Mouse (Mus musculus) adrenal gland, postnatal 25 days (tissue): ENCODE results near the gene Uqcc3. TPM values are rescaled to one million over a fixed set of nuclear protein-coding genes. Genes with fewer than 3 reads are reported as not detected.
A peak's percentile ranks its signal among the peaks of the same experiment; 100 is the strongest.
"Not testable (repeated sequence)": the region's sequence is repeated elsewhere in the genome, so short reads cannot be mapped to it uniquely, and the experiment has no call there.

ENCODE experiments used
- DNase-seq: peaks from one replicate; pipeline ENCODE4 v3.0.0; 2021; ENCODE audit warnings: mixed read lengths
- microRNA-seq, 2 experiments: library from miRNA; unstranded; fragments of <30 nt; microRNA quantifications; one replicate each; pipeline ENCODE4 v1.2.0; 2021
- total RNA-seq: library from RNA; stranded (reverse); gene quantifications from 2 replicates; pipeline ENCODE4 v1.2.3, GENCODE M21; 2021

The Uqcc3 gene
- total RNA-seq, 1 experiment from 2014 or later: 72.2 TPM

DNA sequence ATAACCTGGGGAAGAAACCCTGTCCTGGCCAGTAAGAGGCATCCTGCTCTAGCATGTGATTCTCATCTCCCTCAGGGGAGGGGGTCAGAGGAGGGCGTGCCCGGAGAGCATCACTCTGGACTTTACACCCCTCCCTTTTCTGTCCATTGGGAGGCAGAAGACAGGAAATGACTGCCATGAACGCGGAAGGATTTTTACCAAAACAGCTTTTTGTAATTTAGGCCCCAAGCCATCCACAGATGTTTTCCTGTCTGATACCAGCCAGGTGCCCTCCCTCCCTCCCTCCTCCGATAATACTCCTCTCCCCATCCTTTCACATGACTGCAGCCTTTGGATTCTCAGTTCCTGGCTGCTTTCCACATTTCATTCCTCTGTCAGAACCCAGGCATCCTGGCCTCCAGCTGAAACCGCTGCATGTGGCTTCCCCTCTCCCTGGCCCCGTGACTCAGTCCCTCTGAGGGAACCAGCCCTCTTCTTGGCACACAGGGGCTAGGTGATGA lies 30.3 kb downstream of the Uqcc3 start, which contains the start of gene Lrrn4cl:
Gene Lrrn4cl (plus strand): TSS at position 367 of the 500 bp plus-strand sequence.
- DNase-seq: no peak

DNA sequence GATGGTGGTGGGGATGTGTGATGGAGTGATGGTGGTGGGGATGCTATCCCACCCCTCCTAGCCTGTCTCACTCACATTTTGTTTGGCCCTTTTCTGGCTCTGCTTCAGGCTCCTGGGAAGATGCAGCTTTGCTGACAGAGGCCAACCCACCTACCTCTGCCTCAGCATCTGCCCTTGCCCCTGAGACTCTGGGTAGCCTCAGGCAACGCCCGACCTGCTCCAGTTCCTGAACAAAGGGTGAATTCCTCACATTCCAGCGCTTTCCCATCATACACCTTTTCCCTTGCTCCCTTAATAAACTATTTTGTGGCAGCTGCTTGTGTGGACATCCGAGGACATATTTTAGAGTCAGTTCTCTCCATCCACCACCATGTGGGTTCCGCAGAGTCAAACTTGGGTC lies 32.4 kb downstream of the Uqcc3 start:
- DNase-seq: no peak

DNA sequence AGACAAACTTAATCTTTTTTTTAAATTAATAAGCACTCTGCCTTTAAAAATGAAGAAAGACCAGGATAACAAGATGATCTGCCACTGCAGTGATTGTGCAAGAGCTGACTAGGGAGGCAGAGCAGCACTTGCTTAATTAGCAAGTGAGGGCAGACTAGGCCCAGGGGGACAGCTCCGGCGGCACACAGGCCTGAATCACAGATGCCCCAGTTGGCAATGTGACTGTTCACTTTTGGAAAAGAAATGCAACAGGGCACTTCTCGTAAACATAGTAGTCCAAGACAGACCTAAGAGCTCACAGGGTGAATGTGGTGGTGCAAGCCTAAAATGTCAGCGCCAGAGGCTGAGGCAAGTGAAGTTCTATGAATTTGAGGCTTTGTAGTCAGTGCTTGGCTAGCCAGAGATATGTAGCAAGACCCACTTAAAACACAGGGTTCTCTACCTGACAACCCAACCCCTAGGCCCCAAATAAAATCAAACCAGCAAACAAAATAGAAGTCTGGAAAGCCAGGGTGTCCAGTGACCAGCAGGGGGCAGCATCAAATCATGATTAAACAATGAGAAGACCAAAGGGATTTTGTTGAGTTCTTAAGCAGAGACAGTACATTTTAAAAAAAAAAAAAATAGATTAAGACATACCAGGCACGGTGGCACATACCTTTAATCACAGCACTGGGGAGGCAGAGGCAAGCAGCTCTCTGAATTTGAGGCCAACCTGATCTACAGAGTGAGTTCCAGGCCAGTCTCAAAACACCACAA lies 36.2 kb downstream of the Uqcc3 start:
- peak; percentile 73 for DNase-seq

DNA sequence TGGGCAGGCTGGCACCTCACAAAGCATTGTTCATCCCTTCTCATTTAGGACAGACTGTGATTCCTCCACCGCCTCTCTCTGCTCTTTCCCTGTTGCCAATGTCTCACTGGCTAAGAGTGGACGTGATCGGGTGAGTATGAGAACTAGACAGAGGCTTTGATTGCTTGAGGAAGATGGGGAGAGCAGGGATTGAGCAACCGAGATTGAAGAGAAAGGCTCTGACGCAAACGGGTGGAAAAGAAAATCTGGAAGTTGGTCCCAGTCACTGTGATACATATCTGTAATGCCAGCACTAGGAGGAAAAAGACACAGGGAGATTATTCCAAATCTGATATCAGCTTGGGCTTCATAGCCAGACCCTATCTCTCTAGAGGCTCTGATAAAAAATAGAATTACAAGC lies 37.8 kb downstream of the Uqcc3 start:
- no peak for DNase-seq

DNA sequence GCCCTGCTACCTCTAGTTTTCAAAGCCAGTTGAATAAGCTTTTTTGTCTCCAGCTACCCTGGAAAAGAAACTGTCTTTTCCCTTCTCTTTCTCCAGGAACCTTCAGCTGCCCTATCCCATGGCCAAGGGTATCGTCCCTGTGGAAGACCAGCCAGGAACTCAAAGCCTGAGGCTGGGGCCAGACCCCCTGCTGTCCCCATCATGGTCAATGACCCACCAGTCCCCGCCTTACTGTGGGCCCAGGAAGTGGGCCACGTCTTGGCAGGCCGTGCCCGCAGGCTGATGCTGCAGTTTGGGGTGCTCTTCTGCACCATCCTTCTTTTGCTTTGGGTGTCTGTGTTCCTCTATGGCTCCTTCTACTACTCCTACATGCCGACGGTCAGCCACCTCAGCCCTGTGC lies 39.7 kb downstream of the Uqcc3 start:
- DNase-seq: no peak

DNA sequence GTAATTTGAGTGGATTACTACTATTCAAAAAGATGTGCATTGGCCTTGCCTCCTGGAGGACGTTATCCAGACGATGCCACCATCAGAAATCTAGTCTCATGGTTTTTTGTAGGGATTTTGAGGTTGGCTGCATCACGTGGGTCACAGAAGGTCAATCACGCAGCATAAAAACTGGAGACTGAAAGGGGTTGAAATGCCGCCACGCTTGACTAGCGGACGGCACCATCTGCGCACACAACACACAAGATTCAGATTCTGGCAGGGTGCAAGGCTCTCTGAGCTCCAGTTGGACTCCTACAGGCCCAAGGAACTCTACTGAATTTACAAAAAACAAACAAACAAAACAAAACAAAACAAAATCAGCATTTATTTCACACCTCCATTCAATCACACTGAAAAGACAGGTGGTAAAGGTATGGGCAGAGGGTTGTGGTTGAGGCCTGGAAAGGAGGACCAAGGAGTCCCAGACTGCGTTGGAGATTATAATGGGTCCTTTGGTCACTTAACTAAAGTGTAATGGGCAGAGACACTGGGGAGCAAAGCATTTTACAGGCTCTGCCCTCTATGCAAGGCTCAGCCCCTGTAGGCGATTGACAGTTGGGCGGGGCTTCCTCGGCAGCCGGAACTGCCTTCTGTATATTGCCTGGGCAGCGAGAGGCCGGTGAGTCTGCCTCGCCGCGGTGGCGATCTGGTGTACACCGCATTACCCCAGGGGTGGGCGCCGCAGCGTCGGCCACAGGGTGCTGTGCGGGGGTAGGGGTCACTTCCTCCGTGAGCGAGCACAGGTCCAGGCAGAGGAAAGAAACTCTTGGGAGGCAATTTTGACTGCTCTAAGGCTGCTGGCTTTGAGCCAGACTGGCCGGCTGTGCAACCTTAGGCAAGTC lies 40.6 kb downstream of the Uqcc3 start:
- peak; percentile 80 for DNase-seq

DNA sequence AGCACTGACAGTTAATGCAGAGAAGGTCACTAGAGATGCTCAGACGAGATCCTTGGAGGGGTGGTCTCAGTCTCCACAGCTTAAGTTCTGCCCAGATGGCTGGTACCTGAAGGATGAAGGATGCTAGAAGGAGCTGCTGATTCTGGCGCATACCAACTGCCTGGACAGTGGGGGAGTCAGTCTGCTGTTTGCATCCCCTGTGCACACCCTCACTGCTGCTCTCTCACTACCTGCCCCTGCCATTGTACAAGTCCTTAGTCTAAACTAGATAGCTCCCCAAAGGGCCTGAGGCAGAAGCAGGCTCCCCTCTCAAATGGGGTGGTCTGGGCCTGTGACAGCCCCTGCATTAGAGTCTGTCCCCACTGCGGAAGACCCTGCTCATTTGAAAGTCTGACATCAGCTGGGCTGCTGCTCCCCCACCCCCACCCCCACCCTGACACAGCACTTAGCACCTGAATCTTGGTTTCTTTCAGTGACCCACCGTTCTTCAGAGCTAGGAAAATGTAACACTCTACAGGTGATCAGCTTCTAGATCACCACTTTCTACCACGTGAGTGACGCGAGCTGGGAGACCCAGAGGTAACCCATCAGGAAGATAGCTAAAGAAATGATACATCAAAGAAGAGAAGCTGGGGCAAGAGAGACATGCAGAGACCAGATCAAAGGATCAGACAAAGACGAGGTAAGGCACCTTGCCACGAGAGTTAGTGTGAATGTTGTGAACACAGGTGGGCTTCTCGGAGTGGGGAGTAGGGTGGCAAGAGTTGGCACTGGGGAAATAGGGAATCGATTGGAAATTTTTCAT lies 41.4 kb downstream of the Uqcc3 start, which contains the start of gene Gng3:
Gene Gng3 (minus strand): TSS at position 92 of the 805 bp plus-strand sequence.
- DNase-seq: no peak

DNA sequence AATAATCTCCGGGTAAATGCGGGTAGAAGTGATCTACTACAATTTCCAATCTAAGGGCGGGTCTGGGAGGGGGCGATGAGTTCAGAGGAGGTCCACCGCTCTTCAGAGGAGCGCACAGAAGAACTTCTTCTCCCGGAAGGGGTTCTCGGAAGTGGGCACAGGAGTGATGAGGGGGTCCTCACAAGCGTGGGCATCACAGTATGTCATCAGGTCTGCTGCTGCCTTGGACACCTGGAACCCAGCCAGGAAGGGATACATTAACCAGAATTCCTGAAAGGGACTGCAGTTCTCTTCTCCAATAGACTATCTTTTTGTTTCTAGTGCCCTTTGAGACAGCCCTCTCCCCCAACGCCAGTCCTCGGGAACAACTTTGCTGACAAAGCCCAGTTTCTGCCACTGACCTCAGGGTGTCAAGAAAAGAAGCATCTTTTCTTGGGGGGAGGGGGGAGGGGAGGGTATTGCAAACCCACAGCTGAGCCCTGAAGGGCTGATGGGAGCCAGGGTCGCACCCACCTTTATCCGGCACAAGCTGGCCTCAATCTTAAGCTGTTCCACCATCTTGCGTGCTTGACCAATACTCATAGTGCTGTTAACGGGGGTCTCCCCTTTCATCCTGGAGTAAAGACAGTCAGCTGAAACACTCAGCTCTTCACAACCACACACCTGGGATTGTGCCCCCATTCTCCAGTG lies 42.5 kb downstream of the Uqcc3 start:
- no peak for DNase-seq

DNA sequence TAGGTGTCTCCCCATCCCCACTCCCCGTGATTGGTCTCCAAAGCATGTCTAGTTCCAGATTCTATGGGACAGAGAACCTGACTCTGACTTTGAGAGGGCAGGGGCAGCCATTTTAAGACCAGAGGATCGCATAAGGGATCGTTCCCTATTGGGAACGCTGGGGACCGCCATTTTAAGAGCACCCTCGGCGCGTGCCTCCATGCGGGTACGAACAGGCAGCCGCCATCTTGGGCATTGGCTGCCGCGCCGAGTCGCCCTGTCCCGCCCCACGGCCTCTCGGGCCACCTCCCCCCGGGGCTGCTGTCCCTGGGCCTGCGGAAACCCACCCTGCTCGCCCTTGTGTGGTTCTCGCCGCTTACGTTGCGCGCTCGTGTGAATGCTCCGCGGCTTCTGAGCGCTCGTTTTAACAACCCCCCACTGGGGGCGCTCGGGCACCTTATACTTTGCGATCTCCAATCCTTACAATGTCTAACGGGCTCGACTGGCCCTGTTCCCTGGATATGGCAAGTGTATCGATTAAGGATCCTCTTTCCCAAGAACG lies 43.4 kb downstream of the Uqcc3 start, which contains the start of gene Bscl2:
Gene Bscl2 (plus strand): TSS at position 217 of the 541 bp plus-strand sequence.
- DNase-seq: peak; percentile 73

DNA sequence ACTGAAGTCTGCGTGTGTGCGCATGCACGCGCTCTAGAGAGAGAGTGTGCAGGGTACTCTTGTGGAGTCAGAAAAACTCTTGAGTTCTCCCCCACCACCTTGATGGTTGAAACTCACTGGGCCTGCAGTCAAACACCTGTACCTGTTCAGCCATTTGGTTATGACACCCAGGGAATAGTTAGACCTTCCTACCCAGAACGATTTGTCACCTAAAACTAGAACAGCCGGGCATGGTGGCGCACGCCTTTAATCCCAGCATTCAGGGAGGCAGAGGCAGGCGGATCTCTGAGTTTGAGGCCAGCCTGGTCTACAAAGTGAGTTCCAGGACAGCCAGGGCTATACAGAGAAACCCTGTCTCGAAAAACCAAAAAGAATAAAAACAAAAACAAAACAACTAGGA lies 44.4 kb downstream of the Uqcc3 start:
- DNase-seq: not testable (repeated sequence)

DNA sequence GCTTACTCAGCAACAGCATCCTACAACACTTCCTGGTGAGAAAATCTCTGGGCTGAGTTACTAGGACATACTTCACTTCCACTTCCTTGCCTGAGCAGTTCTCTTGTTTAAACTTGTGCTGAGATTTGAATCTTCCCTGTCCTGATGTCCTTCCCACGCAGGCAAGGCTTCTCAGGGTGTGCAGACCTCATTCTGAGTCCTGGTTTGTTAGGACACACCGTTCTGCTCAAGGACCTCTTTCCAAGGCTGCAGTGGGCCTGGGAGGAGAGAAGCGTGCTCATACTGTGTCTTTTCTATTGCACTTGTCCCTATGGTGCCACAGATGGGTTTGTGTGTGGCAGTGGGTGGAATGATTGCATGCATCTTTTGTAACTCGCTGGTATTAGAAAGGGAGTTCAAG lies 47.8 kb downstream of the Uqcc3 start:
- no peak for DNase-seq

DNA sequence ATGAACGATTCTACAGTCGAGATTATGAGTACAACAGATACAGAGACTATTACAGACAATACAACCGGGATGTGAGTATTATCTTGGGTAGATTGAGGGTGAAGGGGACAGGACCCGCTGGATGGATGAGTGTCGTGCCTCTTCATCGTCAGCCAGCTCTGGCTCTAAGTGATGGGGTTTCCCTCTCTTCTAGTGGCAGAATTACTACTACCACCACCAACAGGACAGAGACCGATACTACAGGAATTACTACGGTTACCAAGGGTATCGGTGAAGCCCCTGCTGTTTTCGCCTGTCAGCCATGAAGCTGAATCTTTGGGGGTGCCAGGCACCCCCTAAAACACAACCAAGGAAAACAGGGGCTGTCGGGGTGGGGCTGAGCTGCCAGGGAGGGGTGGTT lies 49.5 kb downstream of the Uqcc3 start:
- DNase-seq: no peak

DNA sequence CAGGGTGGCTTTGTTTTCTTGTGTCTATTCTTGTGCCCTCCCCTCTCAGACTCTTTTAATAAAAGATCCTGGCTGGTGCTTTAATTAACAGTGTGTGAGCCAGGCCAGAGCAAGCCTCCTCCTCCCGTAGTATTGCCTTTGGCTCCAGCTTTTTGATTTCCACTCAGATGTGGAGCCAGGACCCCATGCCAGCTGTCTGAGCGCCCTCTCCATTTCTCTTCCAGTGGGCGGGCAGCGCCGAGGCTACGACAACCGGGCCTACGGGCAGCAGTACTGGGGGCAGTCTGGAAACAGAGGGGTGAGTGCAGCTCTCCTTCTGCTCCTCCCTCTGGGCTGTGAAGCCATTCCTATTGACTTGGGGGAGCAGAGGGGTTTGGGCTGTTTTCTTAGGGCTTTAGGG lies 50.1 kb downstream of the Uqcc3 start:
- DNase-seq: no peak

Small RNA genes within 50 kb of the gene (microRNA-seq; reads per million reads assigned to microRNA genes)
- gene Mir5136: 0 to 0.71 reads per million in 2 experiments

Other genes starting within 250 kb of the Uqcc3 start
- gene Chrm1, start 217.1 kb downstream of the Uqcc3 start, total RNA-seq: 1.6 and 2.4 TPM in 2 replicates
- gene Slc3a2, start 157.6 kb downstream of the Uqcc3 start, total RNA-seq: 269 and 403 TPM in 2 replicates
- 52.0 and 57.7 TPM in 2 replicates for gene Wdr74, start 145.1 kb downstream of the Uqcc3 start, total RNA-seq
- gene 1700092M07Rik, start 140.2 kb downstream of the Uqcc3 start, total RNA-seq: 2.6 and 2.8 TPM in 2 replicates
- gene Stx5a, start 139.5 kb downstream of the Uqcc3 start, total RNA-seq: 92.3 and 106 TPM in 2 replicates
- 128 and 179 TPM in 2 replicates for gene Nxf1, start 123.8 kb downstream of the Uqcc3 start, total RNA-seq
- gene Tmem223, start 109.9 kb downstream of the Uqcc3 start, total RNA-seq: 122 and 123 TPM in 2 replicates
- gene Tmem179b, start 106.5 kb downstream of the Uqcc3 start, total RNA-seq: 56.4 and 75.9 TPM in 2 replicates
- gene Taf6l, start 94.5 kb downstream of the Uqcc3 start, total RNA-seq: 15.1 and 23.1 TPM in 2 replicates
- 96.3 and 103 TPM in 2 replicates for gene Polr2g, start 82.3 kb downstream of the Uqcc3 start, total RNA-seq
- gene Zbtb3, start 78.4 kb downstream of the Uqcc3 start, total RNA-seq: 2.4 and 3.9 TPM in 2 replicates
- gene Ttc9c, start 61.6 kb downstream of the Uqcc3 start, total RNA-seq: 32.7 and 41.1 TPM in 2 replicates
- 72.0 and 83.0 TPM in 2 replicates for gene Hnrnpul2, start 60.9 kb downstream of the Uqcc3 start, total RNA-seq
- 23.5 TPM in 1 of 2 replicates, not detected in the other for gene AC129217.1, start 51.1 kb downstream of the Uqcc3 start, total RNA-seq
- 139 and 169 TPM in 2 replicates for gene Bscl2, start 43.5 kb downstream of the Uqcc3 start, total RNA-seq
- gene Gng3, start 41.7 kb downstream of the Uqcc3 start, total RNA-seq: 5.3 and 6.1 TPM in 2 replicates
- gene Lrrn4cl, start 30.2 kb downstream of the Uqcc3 start, total RNA-seq: 1.4 and 1.8 TPM in 2 replicates
- gene Ubxn1, start 9.4 kb downstream of the Uqcc3 start, total RNA-seq: 206 and 217 TPM in 2 replicates
- 5.9 and 23.7 TPM in 2 replicates for gene Lbhd1, start 2.8 kb upstream of the Uqcc3 start, total RNA-seq
- gene Gm49403, start 3.0 kb upstream of the Uqcc3 start, total RNA-seq: not detected in 2 replicates
- 48.8 and 57.4 TPM in 2 replicates for gene 1810009A15Rik, start 7.9 kb upstream of the Uqcc3 start, total RNA-seq
- not detected in 2 replicates for gene Gm49416, start 8.0 kb upstream of the Uqcc3 start, total RNA-seq
- 23.5 and 26.7 TPM in 2 replicates for gene Ints5, start 12.1 kb upstream of the Uqcc3 start, total RNA-seq
- 196 and 200 TPM in 2 replicates for gene Ganab, start 17.1 kb upstream of the Uqcc3 start, total RNA-seq
- gene B3gat3, start 39.5 kb upstream of the Uqcc3 start, total RNA-seq: 58.5 and 60.9 TPM in 2 replicates
- 33.4 and 33.8 TPM in 2 replicates for gene Rom1, start 48.4 kb upstream of the Uqcc3 start, total RNA-seq
- 57.2 and 67.5 TPM in 2 replicates for gene Eml3, start 48.6 kb upstream of the Uqcc3 start, total RNA-seq
- gene Mta2, start 61.0 kb upstream of the Uqcc3 start, total RNA-seq: 98.6 and 104 TPM in 2 replicates
- gene Tut1, start 72.9 kb upstream of the Uqcc3 start, total RNA-seq: 23.1 and 23.6 TPM in 2 replicates
- gene Eef1g, start 86.1 kb upstream of the Uqcc3 start, total RNA-seq: 327 and 416 TPM in 2 replicates
- gene Ahnak, start 108.4 kb upstream of the Uqcc3 start, total RNA-seq: 93.0 and 106 TPM in 2 replicates
- gene Scgb1a1, start 207.0 kb upstream of the Uqcc3 start, total RNA-seq: not detected in 2 replicates